15 mouse cellular contexts compared by ENCODE assay signal in the genomic region with DNA sequence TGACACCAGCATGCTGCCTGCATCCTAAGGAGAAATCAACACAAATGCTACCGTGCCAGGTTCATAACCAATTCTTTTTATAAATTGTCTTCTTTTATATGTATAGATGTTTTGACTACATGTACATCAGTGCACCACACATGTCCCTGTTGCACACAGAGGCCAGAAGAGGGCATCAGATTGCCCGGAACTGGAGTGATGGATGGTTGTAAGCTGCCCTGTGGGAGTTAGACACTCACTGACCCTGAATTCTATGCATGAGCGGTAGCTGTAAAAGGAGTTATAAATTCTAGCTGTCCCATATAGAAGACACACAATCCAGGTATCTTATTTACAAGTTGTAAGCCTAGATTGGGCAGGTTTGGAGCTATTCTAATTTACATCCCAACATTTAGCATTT.
DNase-seq lines count a peak whose midpoint lies in the region; ATAC-seq and TF ChIP-seq lines count a peak whose summit lies in the region.
"Had no signal": no experiment of that assay in that cellular context is flagged by ENCODE, and none has a peak within 500 bp of the region (broad histone marks: within the 10 kb centered on the region; RNA-seq: fewer than 3 reads in every experiment).

No protein-coding gene starts in this region.

- no peak overlapping the region for H3K4me2 ChIP-seq in hindbrain, postnatal 0 days (ENCODE audit: low read depth, low read length)
- H3K4me2 ChIP-seq in hindbrain, embryonic 16.5 days (ENCODE audit: low read length): no peak overlapping the region
- H3K4me2 ChIP-seq in midbrain, embryonic 14.5 days (ENCODE audit: low read length): no peak overlapping the region
- no peak overlapping the region for H3K4me2 ChIP-seq in midbrain, embryonic 13.5 days (replicated peaks)
- H3K4me2 ChIP-seq: embryonic facial prominence, embryonic 13.5 days; intestine, embryonic 15.5 days; lung, embryonic 15.5 days had no signal

- no peak for ATAC-seq in hindbrain, postnatal 0 days
- ATAC-seq in hindbrain, embryonic 16.5 days: no peak
- ATAC-seq in midbrain, embryonic 14.5 days (ENCODE audit: low FRiP score, low TSS enrichment): no peak
- no peak for ATAC-seq in midbrain, embryonic 13.5 days
- ATAC-seq: intestine, embryonic 15.5 days had no signal

- 0 out of 2 replicates have a peak, but pooled peaks cover 2% of the 10 kb centered on the region for H3K36me3 ChIP-seq in hindbrain, postnatal 0 days (ENCODE audit: insufficient read depth, low read length)
- H3K36me3 ChIP-seq in hindbrain, embryonic 16.5 days (ENCODE audit: control insufficient read depth, insufficient read depth, low read length): 0 out of 2 replicates have a peak, but pooled peaks cover 3% of the 10 kb centered on the region
- H3K36me3 ChIP-seq in midbrain, embryonic 14.5 days (ENCODE audit: control insufficient read depth, insufficient read depth, low read length): peaks cover 22% of the 10 kb centered on the region; the same call in 1 of the 2 replicates
- peaks cover 26% of the 10 kb centered on the region for H3K36me3 ChIP-seq in midbrain, embryonic 13.5 days
- H3K36me3 ChIP-seq: intestine, embryonic 15.5 days; lung, embryonic 15.5 days had no signal

- H3K27me3 ChIP-seq in hindbrain, postnatal 0 days (ENCODE audit: insufficient read depth, low read length): no peaks in the 10 kb centered on the region
- no peaks in the 10 kb centered on the region for H3K27me3 ChIP-seq in hindbrain, embryonic 16.5 days (replicated peaks; ENCODE audit: control insufficient read depth, insufficient read depth, low read length)
- no peaks in the 10 kb centered on the region for H3K27me3 ChIP-seq in midbrain, embryonic 14.5 days (ENCODE audit: control insufficient read depth, insufficient read depth, low read length)
- no peaks in the 10 kb centered on the region for H3K27me3 ChIP-seq in midbrain, embryonic 13.5 days
- H3K27me3 ChIP-seq: embryonic facial prominence, embryonic 13.5 days; intestine, embryonic 15.5 days; lung, embryonic 15.5 days had no signal

- WGBS in hindbrain, postnatal 0 days: 79% methylated on average over 3 of the region's 3 CpGs
- WGBS in hindbrain, embryonic 16.5 days: 68% methylated on average over 3 of the region's 3 CpGs
- WGBS in midbrain, embryonic 14.5 days: 83% methylated on average over 3 of the region's 3 CpGs
- 84% methylated on average over 3 of the region's 3 CpGs for WGBS in midbrain, embryonic 13.5 days

- no peak overlapping the region for H3K9ac ChIP-seq in hindbrain, postnatal 0 days (replicated peaks; ENCODE audit: low read length)
- H3K9ac ChIP-seq in hindbrain, embryonic 16.5 days (ENCODE audit: low read depth, low read length): no peak overlapping the region
- H3K9ac ChIP-seq in midbrain, embryonic 14.5 days (replicated peaks; ENCODE audit: low read length): no peak overlapping the region
- no peak overlapping the region for H3K9ac ChIP-seq in midbrain, embryonic 13.5 days (replicated peaks)
- H3K9ac ChIP-seq: embryonic facial prominence, embryonic 13.5 days; intestine, embryonic 15.5 days; lung, embryonic 15.5 days had no signal

- H3K9me3 ChIP-seq in hindbrain, postnatal 0 days (ENCODE audit: low read length): no peaks in the 10 kb centered on the region
- no peaks in the 10 kb centered on the region for H3K9me3 ChIP-seq in hindbrain, embryonic 16.5 days (ENCODE audit: control insufficient read depth, low read length)
- no peaks in the 10 kb centered on the region for H3K9me3 ChIP-seq in midbrain, embryonic 14.5 days (ENCODE audit: control insufficient read depth, low read length)
- no peaks in the 10 kb centered on the region for H3K9me3 ChIP-seq in midbrain, embryonic 13.5 days
- H3K9me3 ChIP-seq: embryonic facial prominence, embryonic 13.5 days; forebrain, embryonic 10.5 days; intestine, embryonic 15.5 days; lung, embryonic 15.5 days; midbrain, embryonic 10.5 days had no signal

- peak; percentile 31; the same call in 1 of the 2 replicates for TF ChIP-seq CTCF in hindbrain, postnatal 0 days (IDR thresholded peaks at IDR 0.05; ENCODE audit: low read depth)

- no peak overlapping the region for H3K4me3 ChIP-seq in hindbrain, postnatal 0 days (ENCODE audit: low read length)
- H3K4me3 ChIP-seq in hindbrain, embryonic 16.5 days (ENCODE audit: low read length): no peak overlapping the region
- no peak overlapping the region for H3K4me3 ChIP-seq in midbrain, embryonic 14.5 days (replicated peaks; ENCODE audit: low read depth, low read length)
- H3K4me3 ChIP-seq in midbrain, embryonic 13.5 days (replicated peaks): no peak overlapping the region
- H3K4me3 ChIP-seq: embryonic facial prominence, embryonic 13.5 days; forebrain, embryonic 10.5 days; intestine, embryonic 15.5 days; lung, embryonic 15.5 days; midbrain, embryonic 10.5 days had no signal

- no peaks in the 10 kb centered on the region for H3K4me1 ChIP-seq in hindbrain, postnatal 0 days (ENCODE audit: insufficient read depth, low read length)
- no peaks in the 10 kb centered on the region for H3K4me1 ChIP-seq in hindbrain, embryonic 16.5 days (ENCODE audit: control insufficient read depth, insufficient read depth, low read depth, low read length)
- no peaks in the 10 kb centered on the region for H3K4me1 ChIP-seq in midbrain, embryonic 14.5 days (ENCODE audit: control insufficient read depth, insufficient read depth, low read length)
- peaks cover 4% of the 10 kb centered on the region; the same call in 1 of the 2 replicates for H3K4me1 ChIP-seq in midbrain, embryonic 13.5 days (replicated peaks)
- H3K4me1 ChIP-seq: forebrain, embryonic 10.5 days; midbrain, embryonic 10.5 days had no signal

- peak; percentile 13 for DNase-seq in adrenal gland, postnatal 36 days
- DNase-seq in adrenal gland, adult 18-20 months (ENCODE audit: low spot score in 2 of 2): no peak
- no peak for DNase-seq in hindbrain, postnatal 0 days (ENCODE audit: low spot score)
- DNase-seq in midbrain, embryonic 14.5 days: peak; percentile 12
- DNase-seq in mesoderm, embryonic 11.5 days (ENCODE audit: low read depth, low spot score): peak; percentile 44
- DNase-seq in cerebellum, adult 8-10 months: no peak
- DNase-seq: cerebellum, adult 9-10 months; heart, postnatal 4 days had no signal

- H3K27ac ChIP-seq in hindbrain, postnatal 0 days: no peak overlapping the region
- no peak overlapping the region for H3K27ac ChIP-seq in hindbrain, embryonic 16.5 days (ENCODE audit: low read depth, low read length)
- no peak overlapping the region for H3K27ac ChIP-seq in midbrain, embryonic 14.5 days (replicated peaks; ENCODE audit: low read depth, low read length)
- no peak overlapping the region for H3K27ac ChIP-seq in midbrain, embryonic 13.5 days
- H3K27ac ChIP-seq: embryonic facial prominence, embryonic 13.5 days; forebrain, embryonic 10.5 days; intestine, embryonic 15.5 days; lung, embryonic 15.5 days; midbrain, embryonic 10.5 days had no signal

Comparison
In these comparisons a context has a peak if more than half of its experiments do, and no peak if none do; other contexts are left out.
1. DNase-seq: peak in adrenal gland, postnatal 36 days (2 of 2), midbrain, embryonic 14.5 days (single experiment) and mesoderm, embryonic 11.5 days (single experiment); none in adrenal gland, adult 18-20 months (0 of 2), hindbrain, postnatal 0 days (single experiment) and cerebellum, adult 8-10 months (single experiment).